Mouse (Mus musculus): ENCODE data around the gene St6galnac4. TPM values are rescaled to one million over a fixed set of nuclear protein-coding genes. Genes with fewer than 3 reads are reported as not detected.

Gene St6galnac4
- total RNA-seq (2014; fragmentation: Nextera tagmentation) (21.5 and 29.8 TPM in 2 replicates), total RNA-seq (2017) (22.3 and 22.7 TPM in 2 replicates)

DNA sequence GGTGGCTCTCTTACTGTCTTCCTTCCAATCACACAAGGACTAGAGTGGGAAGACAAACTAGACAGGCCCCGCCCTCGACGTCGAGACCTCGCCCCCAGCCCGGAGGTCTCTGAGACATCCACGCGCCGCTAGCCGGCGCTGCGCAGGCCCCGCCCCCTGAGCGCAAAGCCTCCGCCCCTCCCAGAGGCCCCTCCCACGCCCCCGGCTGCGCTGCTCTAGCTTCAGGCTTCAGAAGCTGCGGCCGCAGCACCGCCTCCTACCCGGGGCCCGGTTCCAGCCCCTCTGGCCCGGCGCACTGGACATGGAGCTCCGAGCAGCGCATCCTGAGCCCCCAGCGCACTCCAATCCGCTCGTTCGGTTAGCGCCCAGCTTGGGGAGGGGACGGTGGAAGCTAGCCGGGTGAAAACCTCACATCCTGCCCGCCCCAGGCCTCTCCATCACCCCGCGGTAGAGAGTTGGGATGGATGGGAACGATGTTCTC is at the start of gene St6galnac4:
TSS of gene St6galnac4 (plus strand) at position 225 of the 481 bp plus-strand sequence.
- peak; percentile 76 for ATAC-seq (replicated peaks; ENCODE audit: low FRiP score, low TSS enrichment, poor library complexity, severe bottlenecking)

DNA sequence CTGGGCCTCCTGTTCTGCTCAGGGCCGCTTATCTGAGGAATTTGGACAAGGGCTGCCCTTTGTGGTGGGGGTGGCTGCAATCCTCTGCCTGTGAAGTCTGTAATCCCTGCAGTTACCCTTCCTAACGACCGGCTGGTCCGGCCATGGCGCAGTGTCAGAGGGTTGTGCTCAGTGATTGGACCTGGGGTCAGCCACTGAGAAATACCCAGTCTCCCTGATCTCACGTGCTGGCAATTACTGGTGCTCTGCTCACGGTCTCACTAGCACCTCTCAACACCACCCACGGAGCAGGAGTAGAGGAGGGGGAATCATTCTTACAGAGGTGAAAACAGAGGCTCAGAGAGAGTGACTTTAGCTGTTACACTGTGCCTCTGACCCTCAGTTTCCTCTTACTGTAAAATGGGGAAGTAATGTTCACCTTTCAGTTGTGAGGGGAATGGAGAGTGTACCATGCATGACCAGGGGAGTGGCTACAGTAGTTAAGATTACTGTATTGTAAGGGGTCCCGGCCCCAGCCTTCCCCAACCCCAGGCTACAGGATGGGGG is 49.5 kb upstream of the St6galnac4 start:
- no peak for ATAC-seq (replicated peaks; ENCODE audit: low FRiP score, low TSS enrichment, poor library complexity, severe bottlenecking)

DNA sequence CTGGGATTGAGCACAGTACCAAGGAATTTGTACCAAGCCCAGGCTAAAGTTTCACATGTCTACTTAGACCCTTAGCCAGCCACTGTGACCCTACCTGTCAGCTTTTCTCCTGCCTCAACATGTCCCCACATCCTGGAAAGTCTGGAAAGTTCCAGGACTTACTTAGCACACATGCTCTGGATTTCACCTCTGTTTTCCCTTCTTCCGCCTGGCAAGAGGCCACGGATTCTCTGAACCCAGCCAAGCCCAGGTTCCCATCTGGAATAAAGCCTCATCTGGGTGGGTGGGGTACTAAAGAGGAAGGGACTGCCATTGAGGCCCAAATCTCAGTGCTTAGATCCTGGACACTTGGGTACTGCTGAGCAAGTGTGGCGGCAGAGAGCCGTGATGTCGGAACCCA is 49.0 kb upstream of the St6galnac4 start:
- no peak for ATAC-seq (replicated peaks; ENCODE audit: low FRiP score, low TSS enrichment, poor library complexity, severe bottlenecking)

DNA sequence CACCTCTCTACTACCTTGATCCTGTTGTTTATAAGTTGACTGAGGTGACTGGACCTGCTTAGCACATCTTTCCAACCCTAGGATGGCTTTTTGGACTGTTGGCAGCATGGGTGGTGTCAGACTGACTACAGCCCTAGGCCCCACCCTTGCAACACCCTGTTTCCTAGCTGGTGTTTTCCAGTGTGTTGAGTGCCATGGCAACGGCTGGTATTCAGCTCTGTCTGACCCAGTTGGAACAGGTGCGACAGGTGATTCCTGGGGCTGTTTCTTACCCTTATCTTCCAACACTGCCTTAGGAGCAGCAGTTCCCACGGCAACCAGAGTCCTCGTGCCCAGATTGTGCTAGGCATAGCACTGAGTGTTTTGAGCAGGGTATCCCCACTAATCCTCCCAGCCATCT is 48.4 kb upstream of the St6galnac4 start:
- ATAC-seq (replicated peaks; ENCODE audit: low FRiP score, low TSS enrichment, poor library complexity, severe bottlenecking): no peak

DNA sequence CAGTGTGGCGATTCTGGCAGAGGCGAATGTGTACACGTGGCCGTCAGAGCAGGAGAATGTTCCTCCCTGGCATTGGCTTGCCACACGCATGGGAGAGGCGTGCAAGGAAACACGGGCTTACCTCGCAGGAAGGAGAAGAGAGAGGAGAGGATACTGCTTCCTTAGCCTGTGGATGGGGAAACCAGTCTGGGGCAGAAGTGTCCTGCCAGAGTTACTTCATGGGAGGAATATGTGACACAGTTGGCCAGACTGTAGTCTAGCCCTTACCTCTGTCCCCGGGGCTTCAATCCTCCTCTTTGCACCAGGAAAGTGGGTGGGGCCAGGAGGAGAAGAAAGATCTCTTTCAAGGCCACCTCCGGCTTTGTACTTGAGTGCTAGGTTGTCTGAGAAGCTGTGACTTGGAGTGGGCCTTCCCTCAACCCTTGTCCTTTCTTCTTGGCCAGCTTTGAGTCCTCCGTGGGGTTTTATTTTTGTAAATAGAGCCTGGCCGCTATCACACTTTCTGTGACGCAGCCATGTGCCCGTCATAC is 47.4 kb upstream of the St6galnac4 start:
- no peak for ATAC-seq (replicated peaks; ENCODE audit: low FRiP score, low TSS enrichment, poor library complexity, severe bottlenecking)

DNA sequence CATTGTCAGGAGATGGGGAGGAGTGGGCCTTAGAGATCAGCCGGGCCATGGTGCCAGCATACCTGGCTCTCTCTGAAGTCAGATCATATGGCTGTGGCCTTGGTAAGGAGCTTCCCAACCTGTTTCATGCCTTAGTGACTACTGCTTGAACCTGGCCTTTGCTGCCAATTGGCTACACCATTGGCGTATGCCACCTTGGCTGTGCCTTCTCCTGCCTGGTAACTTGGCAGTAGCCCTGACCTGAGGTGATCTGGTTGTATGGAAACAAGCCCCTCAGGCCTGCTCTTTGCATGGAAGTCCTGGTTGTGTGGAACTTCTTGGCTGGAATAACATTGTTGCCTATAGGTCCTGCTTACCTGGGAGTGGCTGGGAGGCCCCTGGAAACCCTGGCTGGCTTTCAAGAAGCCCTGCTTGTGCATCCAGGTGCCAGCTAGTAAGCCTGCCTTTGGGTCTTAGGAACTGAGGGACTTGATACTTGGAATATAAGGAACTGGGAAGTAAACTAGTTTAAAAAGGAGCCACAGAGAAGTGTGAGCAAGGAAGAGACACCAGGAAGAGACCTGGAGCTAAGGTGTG is 45.5 kb upstream of the St6galnac4 start:
- ATAC-seq (replicated peaks; ENCODE audit: low FRiP score, low TSS enrichment, poor library complexity, severe bottlenecking): no peak

DNA sequence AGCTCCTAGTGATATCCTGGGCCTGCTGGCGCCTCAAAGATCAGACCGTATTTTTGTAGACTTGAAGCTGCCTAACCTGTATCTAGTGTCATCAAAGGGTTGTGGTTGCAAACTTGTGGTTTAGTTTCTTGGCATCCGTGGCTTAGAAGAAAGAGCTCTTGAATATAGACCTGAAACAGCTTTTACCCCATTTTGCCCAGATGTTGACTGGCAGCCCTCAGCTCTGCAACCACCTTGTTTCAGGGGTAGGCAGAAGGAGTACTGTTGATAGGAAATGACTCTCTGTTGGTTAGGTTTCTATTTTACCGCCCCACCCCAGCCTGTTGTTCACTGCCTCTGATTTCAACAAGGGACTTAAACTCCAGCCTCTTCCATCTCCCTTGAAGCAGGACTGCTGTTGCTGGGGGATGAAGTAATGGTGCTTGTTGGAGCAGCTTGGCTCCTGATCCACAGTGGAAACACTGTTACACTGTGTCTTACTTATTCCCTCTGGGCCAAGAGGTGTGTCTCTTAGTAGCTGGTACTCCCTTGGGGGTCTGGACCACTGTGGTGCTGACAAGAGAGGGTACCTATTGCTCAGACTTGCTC is 44.8 kb upstream of the St6galnac4 start:
- ATAC-seq (replicated peaks; ENCODE audit: low FRiP score, low TSS enrichment, poor library complexity, severe bottlenecking): 0 out of 2 replicates have a peak, but pooled peaks have one; percentile 9

DNA sequence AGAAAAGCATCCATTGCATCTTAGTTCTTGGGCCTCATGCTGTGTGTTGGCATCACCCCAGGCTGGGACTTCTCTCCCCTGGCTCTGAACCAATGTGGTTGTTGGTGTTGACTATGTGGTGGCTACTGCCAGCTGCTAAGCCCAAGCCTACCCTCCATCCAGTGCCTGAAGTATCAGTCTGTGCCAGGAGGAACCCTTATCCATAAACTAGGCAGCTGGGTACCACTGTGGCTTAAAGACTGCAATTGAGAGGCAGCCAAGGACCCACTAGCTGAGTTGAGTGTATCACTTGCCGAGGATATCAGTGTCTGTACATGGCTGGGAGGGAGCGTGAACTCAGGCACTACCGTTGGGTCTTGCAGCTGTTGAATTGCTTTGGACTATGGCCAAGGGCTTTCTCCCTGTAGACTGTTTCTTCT is 43.9 kb upstream of the St6galnac4 start:
- ATAC-seq (replicated peaks; ENCODE audit: low FRiP score, low TSS enrichment, poor library complexity, severe bottlenecking): peak; percentile 59

DNA sequence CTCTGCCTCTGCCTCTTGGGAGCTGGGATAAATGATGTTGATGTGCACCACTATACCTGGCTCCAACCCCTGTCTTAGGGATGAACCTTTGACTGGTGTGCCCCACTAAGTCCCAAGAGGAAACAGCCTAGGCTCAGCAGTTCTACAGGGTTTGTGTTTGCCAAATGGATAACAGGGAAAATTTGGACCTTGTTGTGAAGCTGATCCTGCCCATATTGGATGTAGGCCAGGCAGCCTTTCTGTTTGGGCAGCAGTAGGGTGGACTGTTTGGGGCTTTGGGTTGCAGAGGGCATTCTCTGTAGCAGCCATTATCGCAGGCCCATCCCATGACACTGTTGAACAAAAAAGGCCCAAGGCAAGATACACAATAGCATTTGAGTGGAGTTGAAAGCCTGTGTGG is 39.9 kb upstream of the St6galnac4 start:
- ATAC-seq (replicated peaks; ENCODE audit: low FRiP score, low TSS enrichment, poor library complexity, severe bottlenecking): no peak

DNA sequence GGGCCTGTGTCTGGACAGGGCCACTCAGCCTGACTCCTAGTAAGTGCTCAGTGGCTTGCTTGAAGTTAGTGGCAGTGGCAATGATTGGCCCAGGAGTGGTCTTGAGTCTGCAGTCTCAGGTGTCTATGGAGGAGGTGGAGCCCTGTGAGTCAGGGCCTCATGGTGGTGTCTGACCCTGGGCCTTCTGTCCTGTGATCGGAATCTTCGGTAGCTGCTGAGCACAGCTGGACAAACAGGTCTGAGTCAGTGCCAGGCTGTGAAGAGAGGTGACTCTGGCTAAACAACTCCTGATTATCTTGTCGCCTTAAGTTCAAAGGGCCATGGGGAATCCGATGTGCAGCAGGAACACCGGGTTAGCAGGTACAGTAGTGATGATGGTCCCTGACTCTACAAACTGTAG is 39.5 kb upstream of the St6galnac4 start:
- ATAC-seq (replicated peaks; ENCODE audit: low FRiP score, low TSS enrichment, poor library complexity, severe bottlenecking): no peak

DNA sequence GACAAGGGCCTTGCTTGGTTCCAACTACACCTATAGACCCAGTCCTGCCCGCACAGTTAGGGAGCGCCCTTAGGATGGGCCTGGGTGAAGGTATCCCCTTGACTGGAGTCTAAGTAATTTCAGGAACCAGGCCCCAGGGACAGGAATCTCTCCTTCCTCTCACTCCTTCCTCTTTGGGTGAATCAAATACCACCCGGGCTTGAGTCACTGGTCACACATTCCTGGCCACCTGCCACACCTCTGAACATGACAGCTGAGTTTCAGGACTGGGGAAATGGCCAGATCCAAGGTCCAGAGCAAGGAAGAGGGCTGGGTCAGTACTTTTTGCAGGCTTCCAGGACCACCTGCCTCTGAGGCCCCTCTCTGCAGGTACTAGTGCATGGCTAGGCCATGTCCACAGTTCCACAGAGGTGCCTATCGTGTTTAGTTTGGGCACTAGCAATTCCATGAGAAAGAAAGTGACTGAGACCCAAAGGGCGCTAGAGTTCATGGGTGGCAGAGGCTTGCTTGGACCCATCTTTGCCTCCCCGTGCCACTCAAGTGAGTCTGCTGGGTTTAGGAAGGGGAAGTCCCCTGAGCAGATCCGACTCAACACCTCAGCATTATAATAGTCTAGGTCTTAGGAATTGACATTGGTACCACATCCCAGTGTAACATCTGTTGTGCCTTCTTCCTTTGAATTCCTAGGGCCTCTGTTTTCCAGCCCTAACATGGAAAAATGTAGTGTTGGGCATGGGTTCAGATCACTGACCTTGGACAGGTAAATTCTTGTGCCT is 38.7 kb upstream of the St6galnac4 start:
- ATAC-seq (replicated peaks; ENCODE audit: low FRiP score, low TSS enrichment, poor library complexity, severe bottlenecking): no peak

DNA sequence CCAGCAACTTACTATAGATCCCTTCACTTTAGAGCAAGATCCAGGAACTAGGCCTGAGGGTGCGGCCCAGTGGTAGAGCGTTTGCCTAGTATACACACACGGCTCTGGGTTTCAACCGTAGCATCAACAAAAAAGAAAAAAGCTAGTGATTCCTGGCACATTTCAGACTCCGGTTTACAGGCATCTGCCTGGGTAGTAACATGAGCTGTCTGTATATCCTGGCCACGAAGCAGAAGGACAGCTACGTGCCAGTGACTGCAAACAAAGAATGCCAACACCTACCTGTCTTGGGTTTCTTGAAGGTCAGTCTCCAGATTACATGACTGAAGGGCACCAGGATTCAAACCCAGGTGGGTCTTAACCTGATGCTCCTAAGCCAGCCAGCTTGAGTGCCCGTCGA is 37.7 kb upstream of the St6galnac4 start:
- no peak for ATAC-seq (replicated peaks; ENCODE audit: low FRiP score, low TSS enrichment, poor library complexity, severe bottlenecking)

DNA sequence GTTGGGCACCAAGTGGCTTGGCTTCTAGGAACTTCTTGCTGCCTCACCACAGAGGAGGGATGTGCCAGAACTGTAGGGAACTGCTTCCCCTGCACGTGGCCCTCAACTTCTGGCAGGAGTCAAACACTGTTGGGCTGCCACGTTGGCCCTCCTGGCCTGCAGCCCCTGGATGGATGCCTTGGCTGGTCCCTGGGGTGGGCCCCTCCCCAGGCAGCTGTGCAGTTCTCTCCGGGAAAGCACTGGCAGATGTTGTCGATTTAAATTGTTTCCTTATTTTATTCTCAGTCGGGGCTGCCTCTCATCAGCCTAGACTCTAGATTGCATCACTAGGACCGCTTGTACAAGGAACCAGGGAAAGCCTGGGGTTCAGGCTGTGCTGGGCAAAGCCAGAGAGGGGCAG is 37.1 kb upstream of the St6galnac4 start:
- ATAC-seq (replicated peaks; ENCODE audit: low FRiP score, low TSS enrichment, poor library complexity, severe bottlenecking): no peak

DNA sequence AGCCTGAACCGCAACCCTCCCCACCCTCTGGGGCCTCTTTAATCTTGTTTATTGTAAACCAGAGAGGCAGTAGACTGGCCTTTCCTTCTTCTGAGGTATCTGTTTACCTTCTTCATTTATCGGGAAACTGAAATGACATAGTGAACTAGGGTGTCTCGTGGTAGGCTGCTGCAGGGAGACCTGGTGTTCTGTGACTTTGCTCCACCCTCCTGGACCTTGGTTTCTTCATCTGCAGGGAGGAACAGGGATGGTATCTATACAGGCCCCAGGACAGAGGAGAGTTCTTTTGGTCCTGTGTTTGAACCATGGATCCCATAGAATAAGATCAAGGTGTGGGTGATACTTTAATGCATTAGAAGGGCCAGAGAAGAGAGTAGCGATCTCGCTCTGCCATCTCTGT is 35.7 kb upstream of the St6galnac4 start:
- no peak for ATAC-seq (replicated peaks; ENCODE audit: low FRiP score, low TSS enrichment, poor library complexity, severe bottlenecking)

DNA sequence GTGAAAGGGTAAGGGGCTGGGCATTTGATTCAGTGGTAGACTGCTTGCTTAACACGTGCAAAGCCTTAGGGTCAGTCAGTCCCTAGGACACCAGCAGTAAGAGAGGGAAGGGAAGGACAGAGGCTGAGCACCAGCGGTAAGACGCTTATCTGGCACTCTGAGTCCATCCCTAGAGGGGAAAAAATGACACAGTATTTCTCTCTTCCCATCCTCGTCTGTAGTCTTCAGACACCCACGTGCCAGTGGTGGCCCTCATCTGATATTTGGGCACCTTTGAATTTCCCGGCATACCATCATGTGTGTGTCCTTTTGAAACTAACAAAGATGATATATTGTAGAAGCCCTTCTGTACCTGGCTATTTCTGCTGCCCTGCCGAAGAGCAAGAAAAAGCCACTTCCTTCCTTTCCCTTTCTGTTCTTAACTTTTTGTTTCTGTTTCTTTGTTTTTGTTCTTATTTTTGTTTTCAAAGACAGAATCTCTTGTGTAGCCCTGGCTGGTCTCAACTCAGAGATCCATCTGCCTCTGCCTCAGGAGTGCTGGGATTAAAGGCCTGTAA is 33.2 kb upstream of the St6galnac4 start:
- no peak for ATAC-seq (replicated peaks; ENCODE audit: low FRiP score, low TSS enrichment, poor library complexity, severe bottlenecking)

DNA sequence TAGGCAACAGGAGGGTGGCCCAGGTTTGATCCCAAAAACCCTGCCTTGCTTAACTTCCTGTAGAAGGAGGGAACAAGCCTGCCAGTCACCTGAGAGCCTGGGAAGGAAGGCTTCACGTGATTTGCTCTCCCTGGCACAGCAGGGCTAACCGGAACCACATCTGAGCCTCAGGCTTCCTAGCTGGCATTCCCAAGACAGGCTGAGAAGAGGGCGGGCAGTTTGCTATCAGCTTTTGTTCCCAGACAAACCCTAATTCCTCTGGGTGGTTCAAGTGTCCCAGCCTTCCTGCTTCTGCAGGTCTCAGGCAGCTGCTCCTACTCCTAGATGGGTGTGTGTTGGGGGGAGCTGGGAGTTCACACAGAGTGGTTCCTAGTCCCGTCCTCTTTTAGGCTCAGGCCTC is 31.4 kb upstream of the St6galnac4 start:
- no peak for ATAC-seq (replicated peaks; ENCODE audit: low FRiP score, low TSS enrichment, poor library complexity, severe bottlenecking)

DNA sequence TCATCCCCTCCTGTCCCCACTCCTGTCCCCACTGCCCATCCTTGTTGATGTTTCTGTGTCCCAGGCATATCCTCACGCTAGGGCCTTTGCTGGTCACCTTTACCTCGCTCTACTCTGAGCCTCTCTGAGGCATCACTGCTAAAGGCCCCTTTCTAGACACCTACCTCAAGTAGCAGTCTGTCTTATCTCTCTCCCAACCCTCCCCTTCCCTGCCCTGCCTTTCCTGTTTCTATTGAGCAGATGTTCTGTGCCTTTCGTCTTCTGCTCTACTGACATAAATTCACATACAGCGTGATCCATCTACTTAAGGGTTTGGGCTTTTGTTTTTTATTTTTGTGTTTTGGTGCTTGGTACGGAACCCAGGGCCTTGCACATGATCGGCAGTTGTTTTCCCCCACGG is 30.9 kb upstream of the St6galnac4 start:
- ATAC-seq (replicated peaks; ENCODE audit: low FRiP score, low TSS enrichment, poor library complexity, severe bottlenecking): 0 out of 2 replicates have a peak, but pooled peaks have one; percentile 32

DNA sequence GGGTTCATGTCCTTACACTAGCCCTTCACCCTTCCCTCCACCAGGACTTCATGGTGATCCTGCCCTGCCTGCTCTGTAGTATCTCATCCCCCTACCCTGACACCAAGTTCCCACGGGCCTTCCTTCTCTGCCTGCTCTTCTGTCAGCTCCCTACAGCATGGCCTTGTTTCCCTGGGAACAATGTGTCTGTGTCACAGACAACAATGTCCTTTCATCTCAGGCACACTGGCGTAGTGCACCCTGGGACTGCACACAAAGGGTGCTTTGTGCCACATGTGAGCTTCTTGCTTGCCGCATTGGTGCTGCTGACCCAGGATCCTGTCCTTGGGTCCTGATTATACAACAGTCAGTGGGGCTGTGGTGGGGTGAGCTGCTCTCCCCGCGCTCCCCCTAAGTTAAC is 27.3 kb upstream of the St6galnac4 start:
- no peak for ATAC-seq (replicated peaks; ENCODE audit: low FRiP score, low TSS enrichment, poor library complexity, severe bottlenecking)

DNA sequence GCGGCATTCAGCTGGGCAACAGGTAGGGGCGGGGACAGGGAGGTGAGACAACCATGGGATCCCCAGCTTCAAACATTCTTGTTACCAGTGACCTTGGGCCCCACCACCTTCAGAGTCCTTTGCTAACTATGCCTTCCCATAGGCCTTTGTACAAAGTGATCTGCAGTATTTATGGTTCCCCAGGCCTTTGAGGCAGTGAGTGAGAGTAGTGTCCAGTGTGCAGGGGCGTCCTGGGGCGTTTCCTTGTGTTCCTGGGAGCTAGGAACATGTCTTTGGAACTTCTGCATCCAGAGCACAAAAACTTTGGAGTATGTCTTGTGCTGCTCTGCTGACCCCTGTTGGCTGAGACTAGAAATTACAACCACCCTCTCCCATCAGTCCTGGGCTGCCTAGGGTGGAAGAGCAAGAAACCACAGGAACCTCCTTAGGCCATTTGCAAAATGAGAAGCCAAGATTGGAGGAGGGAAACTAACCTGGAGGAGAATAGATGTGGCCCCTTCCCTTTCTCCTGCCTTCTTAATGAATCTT is 20.3 kb upstream of the St6galnac4 start:
- 0 out of 2 replicates have a peak, but pooled peaks have one; percentile 23 for ATAC-seq (replicated peaks; ENCODE audit: low FRiP score, low TSS enrichment, poor library complexity, severe bottlenecking)

Data from megakaryocyte-erythroid progenitor cell, adult 5-6 weeks (primary cell).